In genomic region chr11:68215206-68215912, GRCm38 (mm10) we compare ENCODE assay signal across 12 mouse cellular contexts.
DNase-seq lines count a peak whose midpoint lies in the region; ATAC-seq and TF ChIP-seq lines count a peak whose summit lies in the region.
"Had no signal": no experiment of that assay in that cellular context is flagged by ENCODE, and none has a peak within 500 bp of the region (broad histone marks: within the 10 kb centered on the region; RNA-seq: fewer than 3 reads in every experiment).

No protein-coding gene starts in this region.

- H3K27me3 ChIP-seq in lung, embryonic 16.5 days (ENCODE audit: control insufficient read depth, insufficient read depth, low read depth, low read length), result no peaks in the 10 kb centered on the region
- no peaks in the 10 kb centered on the region for H3K27me3 ChIP-seq in stomach, embryonic 14.5 days (ENCODE audit: control insufficient read depth, insufficient read depth, low read length)
- H3K27me3 ChIP-seq in liver, postnatal 0 days (ENCODE audit: insufficient read depth, low read length), result no peaks in the 10 kb centered on the region
- H3K27me3 ChIP-seq: embryonic facial prominence, embryonic 15.5 days; limb, embryonic 13.5 days; stomach, embryonic 15.5 days had no signal

- no peak overlapping the region for H3K9ac ChIP-seq in lung, embryonic 16.5 days (ENCODE audit: low read length)
- no peak overlapping the region for H3K9ac ChIP-seq in stomach, embryonic 14.5 days (replicated peaks; ENCODE audit: low read depth, low read length)
- H3K9ac ChIP-seq in liver, postnatal 0 days (replicated peaks), result no peak overlapping the region
- H3K9ac ChIP-seq: embryonic facial prominence, embryonic 15.5 days; stomach, embryonic 15.5 days had no signal

- peaks cover 36% of the 10 kb centered on the region for H3K4me1 ChIP-seq in lung, embryonic 16.5 days (replicated peaks; ENCODE audit: control insufficient read depth, insufficient read depth, low read length)
- peaks cover 35% of the 10 kb centered on the region for H3K4me1 ChIP-seq in stomach, embryonic 14.5 days (ENCODE audit: control insufficient read depth, insufficient read depth, low read length)
- H3K4me1 ChIP-seq in liver, postnatal 0 days (ENCODE audit: insufficient read depth), result no peaks in the 10 kb centered on the region

- no peak for TF ChIP-seq CTCF in liver, postnatal 0 days (IDR thresholded peaks at IDR 0.05; ENCODE audit: low read depth)

- no peak overlapping the region for H3K4me3 ChIP-seq in lung, embryonic 16.5 days (ENCODE audit: low read length)
- no peak overlapping the region for H3K4me3 ChIP-seq in stomach, embryonic 14.5 days (ENCODE audit: low read depth, low read length)
- H3K4me3 ChIP-seq in liver, postnatal 0 days (ENCODE audit: low read depth, low read length), result no peak overlapping the region
- H3K4me3 ChIP-seq: embryonic facial prominence, embryonic 15.5 days; limb, embryonic 13.5 days; stomach, embryonic 15.5 days had no signal

- intact Hi-C loops in left cerebral cortex, postnatal 14 days (cut with DNase I), result no loop called here

- peak; percentile 39 for ATAC-seq in lung, embryonic 16.5 days (ENCODE audit: low read depth)
- ATAC-seq in stomach, embryonic 14.5 days (ENCODE audit: insufficient number of reproducible peaks, insufficient read depth, low FRiP score, low read depth), result no peak
- ATAC-seq in liver, postnatal 0 days, result no peak

- no peaks in the 10 kb centered on the region for H3K36me3 ChIP-seq in lung, embryonic 16.5 days (ENCODE audit: control insufficient read depth, insufficient read depth, low read length)
- H3K36me3 ChIP-seq in stomach, embryonic 14.5 days (ENCODE audit: control insufficient read depth, insufficient read depth, low read length), result no peaks in the 10 kb centered on the region
- no peaks in the 10 kb centered on the region for H3K36me3 ChIP-seq in liver, postnatal 0 days (replicated peaks; ENCODE audit: insufficient read depth, low read length)
- H3K36me3 ChIP-seq: embryonic facial prominence, embryonic 15.5 days; G1E; limb, embryonic 13.5 days; stomach, embryonic 15.5 days had no signal

- 24% methylated on average over 6 of the region's 6 CpGs for WGBS in lung, embryonic 16.5 days
- WGBS in stomach, embryonic 14.5 days, result 37% methylated on average over 6 of the region's 6 CpGs
- 51% methylated on average over 6 of the region's 6 CpGs for WGBS in liver, postnatal 0 days (ENCODE audit: insufficient replicate concordance)

- H3K9me3 ChIP-seq in lung, embryonic 16.5 days (ENCODE audit: control insufficient read depth, low read length), result no peaks in the 10 kb centered on the region
- no peaks in the 10 kb centered on the region for H3K9me3 ChIP-seq in stomach, embryonic 14.5 days (ENCODE audit: control insufficient read depth, low read depth, low read length)
- no peaks in the 10 kb centered on the region for H3K9me3 ChIP-seq in liver, postnatal 0 days (ENCODE audit: low read length)
- H3K9me3 ChIP-seq: embryonic facial prominence, embryonic 15.5 days; G1E; limb, embryonic 13.5 days; stomach, embryonic 15.5 days had no signal

- H3K4me2 ChIP-seq in lung, embryonic 16.5 days (ENCODE audit: low read depth, low read length), result no peak overlapping the region
- no peak overlapping the region for H3K4me2 ChIP-seq in stomach, embryonic 14.5 days (replicated peaks; ENCODE audit: low read depth, low read length)
- H3K4me2 ChIP-seq in liver, postnatal 0 days (ENCODE audit: low read depth, low read length), result no peak overlapping the region
- H3K4me2 ChIP-seq: embryonic facial prominence, embryonic 15.5 days; limb, embryonic 13.5 days; stomach, embryonic 15.5 days had no signal

- peak overlapping the region; percentile 5; the same call in 1 of the 2 replicates for H3K27ac ChIP-seq in lung, embryonic 16.5 days (ENCODE audit: low read length)
- peak overlapping the region; percentile 39; the same call in 1 of the 2 replicates for H3K27ac ChIP-seq in stomach, embryonic 14.5 days (ENCODE audit: low read length)
- no peak overlapping the region for H3K27ac ChIP-seq in liver, postnatal 0 days (ENCODE audit: low read depth)
- H3K27ac ChIP-seq: embryonic facial prominence, embryonic 15.5 days; limb, embryonic 13.5 days; stomach, embryonic 15.5 days had no signal

- DNase-seq in left cerebral cortex, postnatal 14 days (ENCODE audit: low spot score in 2 of 2), result peak; percentile 29 to 51
- no peak for DNase-seq in left cerebral cortex, adult 8-10 months (ENCODE audit: low spot score in 2 of 2)
- DNase-seq in forelimb bud, embryonic 11.5 days (ENCODE audit: low read depth, low spot score), result peak; percentile 75
- no peak for DNase-seq in liver, postnatal 0 days
- no peak for DNase-seq in gastrocnemius, postnatal 10 days
- DNase-seq in cerebellum, adult 9-11 months, result no peak

- TF ChIP-seq EP300 in liver, postnatal 0 days (IDR thresholded peaks at IDR 0.05; ENCODE audit: low read depth), result no peak

Comparison
In these comparisons a context has a peak if more than half of its experiments do, and no peak if none do; other contexts are left out.
1. DNase-seq: peak in left cerebral cortex, postnatal 14 days (2 of 2) and forelimb bud, embryonic 11.5 days (single experiment); none in left cerebral cortex, adult 8-10 months (0 of 2), liver, postnatal 0 days (single experiment), gastrocnemius, postnatal 10 days (single experiment) and cerebellum, adult 9-11 months (single experiment).